Mouse (Mus musculus): ENCODE results near the gene Paf1. TPM values are rescaled to one million over a fixed set of nuclear protein-coding genes. Genes with fewer than 3 reads are reported as not detected.

Gene Paf1
- polyA plus RNA-seq, 1 experiment from 2014 or later: 67.3 TPM

DNA sequence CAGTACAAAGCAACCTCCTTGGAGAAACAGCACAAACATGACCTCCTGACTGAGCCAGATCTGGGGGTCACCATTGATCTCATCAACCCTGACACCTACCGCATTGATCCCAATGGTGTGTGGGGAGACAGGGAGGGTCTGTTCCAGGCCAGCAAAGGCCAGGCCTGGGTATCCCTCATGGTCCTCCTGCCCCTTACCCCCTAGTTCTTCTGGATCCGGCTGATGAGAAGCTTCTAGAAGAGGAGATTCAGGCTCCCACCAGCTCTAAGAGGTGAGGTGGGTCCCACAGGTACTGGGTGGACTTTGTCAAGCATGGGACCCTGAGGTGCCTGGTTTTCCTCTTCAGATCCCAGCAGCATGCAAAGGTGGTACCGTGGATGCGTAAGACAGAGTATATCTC lies 2.7 kb downstream of the Paf1 start:
- Histone ChIP-seq H3K9ac (replicated peaks; ENCODE audit: low read depth, low read length) (no peak overlapping the region), H3K9me3 (ENCODE audit: control insufficient read depth, low read depth, low read length) (no peaks in the 10 kb centered on the region), H3K4me2 (replicated peaks; ENCODE audit: low read depth, low read length) (no peak overlapping the region), H3K36me3 (ENCODE audit: control insufficient read depth, insufficient read depth, low read length) (peaks cover 39% of the 10 kb centered on the region), H3K4me1 (ENCODE audit: control insufficient read depth, insufficient read depth, low read length) (peaks cover 12% of the 10 kb centered on the region), H3K27me3 (ENCODE audit: control insufficient read depth, insufficient read depth, low read length) (no peaks in the 10 kb centered on the region), H3K4me3 (ENCODE audit: low read depth, low read length) (no peak overlapping the region), H3K27ac (ENCODE audit: low read length) (no peak overlapping the region)
- no peak for ATAC-seq (ENCODE audit: insufficient number of reproducible peaks, insufficient read depth, low FRiP score, low read depth)
- WGBS: 93% methylated on average over 4 of the region's 4 CpGs

DNA sequence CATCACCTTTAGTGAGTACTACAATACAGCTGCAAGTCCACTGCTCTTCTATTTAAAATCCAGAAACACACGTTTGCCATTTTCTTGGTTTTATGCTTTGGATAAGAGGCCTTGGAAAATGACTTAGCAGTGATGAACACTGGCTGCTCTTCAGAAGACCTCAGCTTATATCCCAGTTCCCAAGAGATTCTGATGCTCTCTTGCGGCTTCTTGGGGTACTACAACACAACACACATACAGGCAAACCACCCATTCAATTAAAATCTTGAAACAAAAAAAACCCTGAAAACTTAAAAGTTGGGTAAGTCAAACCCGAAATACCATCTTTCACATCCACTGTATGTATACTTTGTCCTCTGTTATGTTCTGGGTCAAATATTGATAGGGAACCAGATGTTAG lies 5.2 kb downstream of the Paf1 start:
- Histone ChIP-seq H3K36me3 (ENCODE audit: control insufficient read depth, insufficient read depth, low read length) (peaks cover 58% of the 10 kb centered on the region), H3K9me3 (ENCODE audit: control insufficient read depth, low read depth, low read length) (no peaks in the 10 kb centered on the region), H3K27ac (ENCODE audit: low read length) (no peak overlapping the region), H3K4me1 (ENCODE audit: control insufficient read depth, insufficient read depth, low read length) (0 out of 2 replicates have a peak, but pooled peaks cover 5% of the 10 kb centered on the region), H3K9ac (replicated peaks; ENCODE audit: low read depth, low read length) (no peak overlapping the region), H3K27me3 (ENCODE audit: control insufficient read depth, insufficient read depth, low read length) (no peaks in the 10 kb centered on the region), H3K4me2 (replicated peaks; ENCODE audit: low read depth, low read length) (no peak overlapping the region), H3K4me3 (ENCODE audit: low read depth, low read length) (no peak overlapping the region)
- 68% methylated on average over 3 of the region's 3 CpGs for WGBS
- no peak for ATAC-seq (ENCODE audit: insufficient number of reproducible peaks, insufficient read depth, low FRiP score, low read depth)

DNA sequence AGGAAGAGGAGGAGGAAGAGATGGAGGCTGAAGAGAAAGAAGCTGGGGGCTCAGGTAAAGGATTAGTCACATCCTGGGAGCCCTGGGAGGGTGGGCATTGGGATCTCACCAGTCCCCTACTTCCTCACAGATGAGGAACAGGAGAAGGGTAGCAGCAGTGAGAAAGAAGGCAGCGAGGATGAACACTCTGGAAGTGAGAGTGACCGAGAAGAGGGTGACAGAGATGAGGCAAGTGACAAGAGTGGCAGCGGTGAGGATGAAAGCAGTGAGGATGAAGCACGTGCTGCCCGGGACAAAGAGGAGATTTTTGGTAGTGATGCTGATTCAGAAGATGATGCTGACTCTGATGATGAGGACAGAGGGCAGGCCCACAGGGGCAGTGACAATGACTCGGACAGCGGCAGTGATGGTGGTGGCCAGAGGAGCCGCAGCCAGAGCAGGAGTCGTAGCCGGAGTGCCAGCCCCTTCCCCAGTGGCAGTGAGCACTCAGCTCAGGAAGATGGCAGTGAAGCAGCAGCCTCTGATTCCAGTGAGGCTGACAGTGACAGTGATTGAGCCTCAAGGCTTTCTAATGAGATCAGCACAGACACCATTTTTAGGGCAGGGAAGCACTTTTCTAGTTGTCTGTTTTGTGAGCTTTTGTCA lies 6.1 kb downstream of the Paf1 start:
- WGBS: 91% methylated on average over 10 of the region's 10 CpGs
- ATAC-seq (ENCODE audit: insufficient number of reproducible peaks, insufficient read depth, low FRiP score, low read depth): no peak
- H3K9ac ChIP-seq (replicated peaks; ENCODE audit: low read depth, low read length): no peak overlapping the region

GRCm38 (mm10) chr7:28401030-28401429 lies 8.3 kb downstream of the Paf1 start:
- Histone ChIP-seq H3K27me3 (ENCODE audit: control insufficient read depth, insufficient read depth, low read length) (no peaks in the 10 kb centered on the region), H3K4me1 (ENCODE audit: control insufficient read depth, insufficient read depth, low read length) (no peaks in the 10 kb centered on the region), H3K27ac (ENCODE audit: low read length) (no peak overlapping the region), H3K9ac (replicated peaks; ENCODE audit: low read depth, low read length) (no peak overlapping the region), H3K4me2 (replicated peaks; ENCODE audit: low read depth, low read length) (no peak overlapping the region), H3K36me3 (ENCODE audit: control insufficient read depth, insufficient read depth, low read length) (peaks cover 78% of the 10 kb centered on the region), H3K4me3 (ENCODE audit: low read depth, low read length) (no peak overlapping the region), H3K9me3 (ENCODE audit: control insufficient read depth, low read depth, low read length) (no peaks in the 10 kb centered on the region)
- WGBS: 100% methylated on average over 1 of the region's 1 CpGs
- ATAC-seq (ENCODE audit: insufficient number of reproducible peaks, insufficient read depth, low FRiP score, low read depth): no peak

More for the DNA sequence above, 6.1 kb downstream of the Paf1 start:
- no peaks in the 10 kb centered on the region for H3K9me3 ChIP-seq (ENCODE audit: control insufficient read depth, low read depth, low read length)
- H3K4me1 ChIP-seq (ENCODE audit: control insufficient read depth, insufficient read depth, low read length): 0 out of 2 replicates have a peak, but pooled peaks cover under 1% of the 10 kb centered on the region
- H3K4me3 ChIP-seq (ENCODE audit: low read depth, low read length): no peak overlapping the region
- H3K27me3 ChIP-seq (ENCODE audit: control insufficient read depth, insufficient read depth, low read length): no peaks in the 10 kb centered on the region
- H3K27ac ChIP-seq (ENCODE audit: low read length): no peak overlapping the region
- no peak overlapping the region for H3K4me2 ChIP-seq (replicated peaks; ENCODE audit: low read depth, low read length)
- H3K36me3 ChIP-seq (ENCODE audit: control insufficient read depth, insufficient read depth, low read length): peaks cover 66% of the 10 kb centered on the region

DNA sequence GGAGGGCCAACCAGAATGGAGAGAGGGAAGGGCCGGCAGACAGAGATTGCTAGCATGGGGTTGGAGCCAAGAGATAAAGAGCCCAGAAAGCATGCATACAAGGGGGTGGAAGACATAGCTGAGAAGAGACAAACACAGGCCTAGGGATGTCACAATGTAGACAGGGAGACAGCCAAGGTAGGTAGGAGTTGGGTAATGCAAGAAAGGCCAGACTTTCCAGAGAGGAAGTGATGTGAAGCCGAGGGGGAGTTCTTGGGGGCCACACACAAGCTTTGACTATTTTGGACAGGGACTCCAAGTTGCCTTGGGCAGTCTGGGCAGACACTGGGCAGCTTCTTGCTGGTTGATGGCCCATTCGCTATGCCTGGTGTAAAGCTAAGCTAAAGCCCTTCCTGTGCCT lies 9.2 kb downstream of the Paf1 start:
- ATAC-seq (ENCODE audit: insufficient number of reproducible peaks, insufficient read depth, low FRiP score, low read depth): no peak
- Histone ChIP-seq H3K9ac (replicated peaks; ENCODE audit: low read depth, low read length) (no peak overlapping the region), H3K4me2 (replicated peaks; ENCODE audit: low read depth, low read length) (no peak overlapping the region), H3K27ac (ENCODE audit: low read length) (no peak overlapping the region), H3K36me3 (ENCODE audit: control insufficient read depth, insufficient read depth, low read length) (peaks cover 79% of the 10 kb centered on the region), H3K4me3 (ENCODE audit: low read depth, low read length) (no peak overlapping the region), H3K9me3 (ENCODE audit: control insufficient read depth, low read depth, low read length) (no peaks in the 10 kb centered on the region), H3K4me1 (ENCODE audit: control insufficient read depth, insufficient read depth, low read length) (no peaks in the 10 kb centered on the region), H3K27me3 (ENCODE audit: control insufficient read depth, insufficient read depth, low read length) (no peaks in the 10 kb centered on the region)
- 80% methylated on average over 3 of the region's 3 CpGs for WGBS

DNA sequence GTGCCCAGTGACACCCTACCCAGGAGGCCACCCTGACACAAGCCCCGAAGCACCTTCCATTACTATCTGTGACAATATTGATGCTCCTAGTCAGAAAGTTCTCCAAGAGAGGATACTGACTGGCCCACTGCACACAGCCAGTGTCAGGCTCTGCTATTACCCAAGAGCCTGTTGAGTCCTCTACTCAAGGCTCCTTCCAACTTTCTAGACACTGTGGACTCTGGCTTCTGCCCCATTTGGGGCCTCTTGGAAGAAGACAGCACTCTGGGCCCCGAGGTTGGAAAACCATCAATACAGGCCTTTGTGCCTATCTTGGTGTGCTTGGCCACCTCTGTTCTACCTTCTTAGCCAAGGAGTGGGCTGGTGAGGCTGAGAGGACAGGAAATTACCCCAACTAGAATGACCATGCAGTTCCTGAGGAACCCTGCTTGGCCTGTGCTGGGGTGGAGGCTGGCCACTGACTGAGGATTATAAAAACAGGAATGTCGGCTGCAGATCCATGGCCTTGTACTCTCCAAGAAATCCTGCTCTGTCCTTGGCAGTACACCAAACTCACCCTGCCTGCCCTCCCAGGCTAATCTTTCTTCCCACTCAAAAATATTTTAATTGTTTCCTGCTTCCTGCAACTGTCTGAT lies 18.2 kb downstream of the Paf1 start:
- 78% methylated on average over 3 of the region's 3 CpGs for WGBS
- no peak overlapping the region for H3K27ac ChIP-seq (ENCODE audit: low read length)
- H3K36me3 ChIP-seq (ENCODE audit: control insufficient read depth, insufficient read depth, low read length): peaks cover 63% of the 10 kb centered on the region

DNA sequence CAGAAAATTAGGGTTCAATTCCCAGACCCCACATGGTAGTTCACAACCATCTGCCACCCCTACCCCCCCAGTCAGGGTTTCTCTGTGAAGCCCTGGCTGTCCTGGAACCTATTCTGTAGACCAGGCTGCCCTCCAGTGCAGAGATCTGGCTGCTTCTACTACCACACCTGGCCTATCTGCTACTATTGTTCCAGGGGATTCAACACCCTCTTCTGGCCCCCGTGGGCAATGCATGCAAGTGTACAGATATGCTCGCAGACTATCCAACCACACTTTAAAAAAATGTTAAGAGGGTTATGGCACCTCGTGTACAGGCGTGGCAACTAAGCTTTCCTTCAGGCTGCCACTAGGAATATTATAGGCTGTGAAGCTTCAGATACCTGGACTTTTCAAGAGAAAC lies 20.1 kb downstream of the Paf1 start:
- no peaks in the 10 kb centered on the region for H3K27me3 ChIP-seq (ENCODE audit: control insufficient read depth, insufficient read depth, low read length)
- no peak for ATAC-seq (ENCODE audit: insufficient number of reproducible peaks, insufficient read depth, low FRiP score, low read depth)
- no peak overlapping the region for H3K4me2 ChIP-seq (replicated peaks; ENCODE audit: low read depth, low read length)
- H3K27ac ChIP-seq (ENCODE audit: low read length): no peak overlapping the region
- H3K9me3 ChIP-seq (ENCODE audit: control insufficient read depth, low read depth, low read length): no peaks in the 10 kb centered on the region
- no peak overlapping the region for H3K4me3 ChIP-seq (ENCODE audit: low read depth, low read length)
- H3K9ac ChIP-seq (replicated peaks; ENCODE audit: low read depth, low read length): no peak overlapping the region
- 85% methylated on average over 4 of the region's 4 CpGs for WGBS
- no peaks in the 10 kb centered on the region for H3K4me1 ChIP-seq (ENCODE audit: control insufficient read depth, insufficient read depth, low read length)
- H3K36me3 ChIP-seq (ENCODE audit: control insufficient read depth, insufficient read depth, low read length): peaks cover 49% of the 10 kb centered on the region

More for the DNA sequence above, 18.2 kb downstream of the Paf1 start:
- no peaks in the 10 kb centered on the region for H3K4me1 ChIP-seq (ENCODE audit: control insufficient read depth, insufficient read depth, low read length)
- H3K4me2 ChIP-seq (replicated peaks; ENCODE audit: low read depth, low read length): no peak overlapping the region
- no peaks in the 10 kb centered on the region for H3K9me3 ChIP-seq (ENCODE audit: control insufficient read depth, low read depth, low read length)
- no peak for ATAC-seq (ENCODE audit: insufficient number of reproducible peaks, insufficient read depth, low FRiP score, low read depth)
- no peaks in the 10 kb centered on the region for H3K27me3 ChIP-seq (ENCODE audit: control insufficient read depth, insufficient read depth, low read length)
- no peak overlapping the region for H3K9ac ChIP-seq (replicated peaks; ENCODE audit: low read depth, low read length)
- no peak overlapping the region for H3K4me3 ChIP-seq (ENCODE audit: low read depth, low read length)

DNA sequence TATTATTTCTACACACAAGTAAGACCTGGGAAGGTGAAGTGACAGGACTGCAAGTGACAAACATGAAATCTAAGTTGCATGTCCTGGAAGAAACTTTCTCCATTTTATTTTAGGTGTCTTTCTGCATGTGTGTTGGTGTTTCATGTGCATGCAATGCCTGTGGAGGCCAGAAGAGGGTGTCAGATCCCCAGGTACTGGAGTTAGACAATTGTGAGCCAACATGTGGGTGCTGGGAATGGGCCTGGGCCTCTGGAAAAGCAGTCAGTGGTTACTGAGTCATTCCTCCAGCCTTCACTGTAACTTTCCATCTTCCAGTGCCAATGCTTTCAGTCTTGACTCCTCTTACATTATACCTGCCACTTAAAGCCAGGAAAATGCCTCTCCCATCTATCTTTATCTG lies 24.6 kb downstream of the Paf1 start:
- no peak overlapping the region for H3K27ac ChIP-seq (ENCODE audit: low read length)
- H3K27me3 ChIP-seq (ENCODE audit: control insufficient read depth, insufficient read depth, low read length): no peaks in the 10 kb centered on the region
- H3K4me3 ChIP-seq (ENCODE audit: low read depth, low read length): no peak overlapping the region
- H3K36me3 ChIP-seq (ENCODE audit: control insufficient read depth, insufficient read depth, low read length): peaks cover 52% of the 10 kb centered on the region
- no peak overlapping the region for H3K4me2 ChIP-seq (replicated peaks; ENCODE audit: low read depth, low read length)
- ATAC-seq (ENCODE audit: insufficient number of reproducible peaks, insufficient read depth, low FRiP score, low read depth): no peak
- H3K9me3 ChIP-seq (ENCODE audit: control insufficient read depth, low read depth, low read length): no peaks in the 10 kb centered on the region
- H3K9ac ChIP-seq (replicated peaks; ENCODE audit: low read depth, low read length): no peak overlapping the region
- H3K4me1 ChIP-seq (ENCODE audit: control insufficient read depth, insufficient read depth, low read length): 0 out of 2 replicates have a peak, but pooled peaks cover 3% of the 10 kb centered on the region

All from stomach, embryonic 14.5 days (tissue).